Mouse (Mus musculus): ENCODE results near the gene Gm45753.

DNA sequence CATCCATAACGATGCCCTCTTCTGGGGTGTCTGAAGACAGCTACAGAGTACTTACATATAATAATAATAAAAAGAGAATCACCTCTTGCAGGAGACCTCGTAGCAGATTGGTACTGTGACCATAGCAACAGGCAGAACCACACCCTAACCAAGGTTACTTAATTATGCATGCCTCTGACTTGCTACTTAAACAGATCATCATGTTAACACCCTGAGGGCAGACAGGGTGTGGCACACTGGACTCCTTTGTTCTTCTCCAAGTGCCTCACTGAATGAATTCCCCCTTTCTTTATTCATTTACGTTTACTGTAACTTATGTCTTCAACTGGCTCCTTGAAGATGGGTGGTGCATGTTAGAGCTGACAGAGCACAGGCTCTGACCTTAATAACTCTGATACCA is 75.0 kb downstream of the Gm45753 start:
- TF ChIP-seq POLR2A (IDR thresholded peaks at IDR 0.05; ENCODE audit: control insufficient read depth, low read depth, low read length) (no peak), CTCF (IDR thresholded peaks at IDR 0.05; ENCODE audit: control insufficient read depth, insufficient read depth, insufficient replicate concordance, low read depth, low read length) (no peak)

Data from testis, adult 2 months (tissue).